Mouse (Mus musculus): ENCODE results near the gene Treml1. TPM values are rescaled to one million over a fixed set of nuclear protein-coding genes. Genes with fewer than 3 reads are reported as not detected.
"Not testable (repeated sequence)": the region's sequence is repeated elsewhere in the genome, so short reads cannot be mapped to it uniquely, and the experiment has no call there.

The Treml1 gene
- under 1 TPM in 1 of 2 experiments, not detected in 1; 0.44 TPM for total RNA-seq (2021)
- long read RNA-seq, experiment 1, result 0 reads
- long read RNA-seq, experiment 2, result 0 reads

DNA sequence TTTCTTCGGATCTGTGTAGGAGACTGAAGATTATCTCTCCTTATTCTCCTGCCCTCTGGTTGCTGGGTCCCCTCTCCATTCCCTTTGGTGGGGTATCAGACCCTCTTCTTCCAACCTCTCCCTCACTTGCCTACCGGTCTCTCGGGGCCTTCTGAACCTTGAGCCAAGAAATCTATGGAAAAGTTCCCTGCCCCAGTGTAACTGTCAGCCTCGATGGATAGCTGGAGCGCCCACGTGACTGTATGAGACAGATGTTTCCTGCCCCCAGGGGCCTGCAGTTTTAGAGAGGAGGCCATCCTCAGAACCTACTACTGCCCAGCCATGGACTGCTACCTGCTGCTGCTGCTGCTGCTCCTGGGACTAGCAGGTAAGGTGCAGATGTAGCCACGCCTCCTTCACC is at the start of gene Treml1:
Gene Treml1, plus strand, starts transcription at position 301 of the 400 bp plus-strand sequence.
- DNase-seq (ENCODE audit: low spot score in 2 of 2), result no peak

DNA sequence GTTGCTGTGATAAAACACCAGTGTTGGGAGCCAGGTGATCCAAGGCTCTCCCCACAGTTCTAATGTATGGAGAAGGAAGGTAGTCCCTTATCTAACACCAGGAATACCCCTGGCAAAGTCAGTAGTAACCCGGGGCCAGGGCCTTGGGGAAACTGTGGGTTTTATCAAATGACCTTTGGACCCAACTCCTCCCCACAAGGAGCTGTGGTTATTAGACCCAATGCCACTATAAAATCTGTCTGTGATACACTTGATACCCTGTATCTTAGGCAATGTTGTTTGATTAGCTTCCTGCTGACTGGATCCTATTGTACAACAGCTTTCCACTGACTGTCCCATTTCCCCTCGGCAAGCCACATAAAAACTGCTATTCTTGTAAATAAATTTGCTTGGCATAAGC is 47.6 kb upstream of the Treml1 start:
- DNase-seq (ENCODE audit: low spot score in 2 of 2), result no peak

- DNase-seq (ENCODE audit: low spot score in 2 of 2), result not testable (repeated sequence)
Measured at GRCm38 (mm10) chr17:48315905-48316579, 43.7 kb upstream of the Treml1 start, which contains the start of gene B430306N03Rik. TSS of gene B430306N03Rik (plus strand) at chr17:48316141.

GRCm38 (mm10) chr17:48318686-48319085 is 41.0 kb upstream of the Treml1 start:
- DNase-seq (ENCODE audit: low spot score in 2 of 2), result no peak

- DNase-seq (ENCODE audit: low spot score in 2 of 2), result no peak
Measured at GRCm38 (mm10) chr17:48321279-48321678, 38.4 kb upstream of the Treml1 start.

GRCm38 (mm10) chr17:48323236-48323635 is 36.5 kb upstream of the Treml1 start:
- DNase-seq (ENCODE audit: low spot score in 2 of 2), result no peak

GRCm38 (mm10) chr17:48324258-48324657 is 35.5 kb upstream of the Treml1 start:
- DNase-seq (ENCODE audit: low spot score in 2 of 2), result no peak

DNA sequence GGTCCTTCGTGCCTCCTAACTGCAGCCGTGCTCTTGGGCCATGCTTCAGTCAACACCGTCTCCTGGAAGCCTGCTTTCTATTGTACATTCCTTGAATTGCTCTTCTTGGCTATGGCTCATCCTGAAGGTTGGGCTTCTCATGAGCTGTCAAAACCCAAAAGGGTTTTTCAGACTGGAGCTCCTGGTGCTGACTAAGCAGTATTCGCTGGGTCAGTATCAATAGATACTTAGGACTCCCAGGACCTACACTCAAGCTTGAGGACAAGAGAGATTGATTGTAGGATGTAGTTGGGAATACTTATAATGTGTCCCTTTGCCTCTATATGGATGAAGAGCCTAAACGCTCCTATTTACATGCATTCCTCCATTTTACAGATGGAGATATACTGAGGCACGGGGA is 34.6 kb upstream of the Treml1 start:
- no peak for DNase-seq (ENCODE audit: low spot score in 2 of 2)

DNA sequence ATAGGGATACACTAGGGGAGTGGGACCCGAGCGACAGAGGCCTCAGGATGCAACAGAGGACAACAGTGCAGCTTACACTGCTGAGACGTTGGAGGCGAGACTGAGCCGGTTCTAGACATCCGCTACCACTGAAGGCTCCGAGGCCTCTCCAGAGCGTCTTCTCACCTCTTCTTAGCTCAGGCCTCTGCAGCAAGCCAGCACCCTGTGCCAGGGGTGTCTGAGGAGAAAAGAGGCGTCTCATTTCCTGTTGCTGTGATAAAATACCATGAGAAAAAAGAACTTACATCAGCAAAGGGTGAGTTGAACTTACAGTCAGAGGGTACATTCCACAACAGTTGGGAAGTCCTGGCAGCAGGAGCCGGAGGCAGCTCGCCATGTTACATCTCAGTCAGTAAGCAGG is 34.1 kb upstream of the Treml1 start:
- no peak for DNase-seq (ENCODE audit: low spot score in 2 of 2)

- peak; percentile 18 to 59 for DNase-seq (ENCODE audit: low spot score in 2 of 2)
Measured at GRCm38 (mm10) chr17:48326656-48327055, 33.1 kb upstream of the Treml1 start.

- no peak for DNase-seq (ENCODE audit: low spot score in 2 of 2)
Measured at GRCm38 (mm10) chr17:48332524-48332923, 27.2 kb upstream of the Treml1 start.

GRCm38 (mm10) chr17:48334186-48334585 is 25.5 kb upstream of the Treml1 start:
- no peak for DNase-seq (ENCODE audit: low spot score in 2 of 2)

- DNase-seq (ENCODE audit: low spot score in 2 of 2), result peak; percentile 68 to 70
Measured at GRCm38 (mm10) chr17:48336857-48337256, 22.9 kb upstream of the Treml1 start.

- no peak for DNase-seq (ENCODE audit: low spot score in 2 of 2)
Measured at GRCm38 (mm10) chr17:48340267-48340666, 19.4 kb upstream of the Treml1 start.

DNA sequence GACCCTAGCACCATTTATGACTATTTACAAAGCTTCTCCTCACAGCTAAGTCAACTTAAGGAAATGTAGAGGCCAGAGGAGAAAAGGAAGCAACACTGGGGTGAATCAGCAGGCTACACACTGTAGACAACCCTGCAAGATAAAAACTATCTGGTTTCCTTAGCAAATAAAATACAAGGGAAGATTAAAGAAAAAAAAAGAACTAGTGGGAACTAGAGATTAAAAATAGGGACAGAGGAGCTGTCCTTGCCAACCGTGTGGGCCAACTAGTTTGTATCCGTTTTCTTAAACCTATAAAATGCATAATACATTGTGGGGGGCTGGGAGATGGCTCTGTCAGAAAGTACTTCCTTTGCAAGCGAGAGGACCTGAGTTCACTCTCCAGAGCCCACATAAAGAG is 17.8 kb upstream of the Treml1 start:
- no peak for DNase-seq (ENCODE audit: low spot score in 2 of 2)

- DNase-seq (ENCODE audit: low spot score in 2 of 2), result no peak
Measured at GRCm38 (mm10) chr17:48343065-48343464, 16.7 kb upstream of the Treml1 start.

DNA sequence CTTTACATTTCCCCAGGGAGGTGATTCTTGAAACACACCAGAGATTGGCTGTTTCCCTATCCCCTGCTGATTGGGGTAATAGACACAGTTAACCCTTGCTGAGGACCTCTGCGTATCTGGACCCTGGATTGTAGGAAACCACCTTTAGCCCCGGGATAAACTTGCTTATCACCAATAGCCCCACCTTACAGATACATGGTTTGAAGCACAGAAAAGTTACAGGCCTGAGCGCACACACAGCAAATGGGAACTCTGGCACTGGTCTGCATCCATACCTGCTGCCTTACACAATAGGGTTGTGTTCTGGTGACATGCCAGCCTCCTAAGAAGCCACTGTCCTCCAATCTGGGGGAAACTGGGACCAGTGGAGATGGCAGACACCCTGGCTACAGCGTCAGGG is 13.9 kb upstream of the Treml1 start:
- DNase-seq (ENCODE audit: low spot score in 2 of 2), result no peak

GRCm38 (mm10) chr17:48346231-48346630 is 13.5 kb upstream of the Treml1 start, which contains the start of gene Trem2:
TSS of gene Trem2 (plus strand) at chr17:48346401.
- no peak for DNase-seq (ENCODE audit: low spot score in 2 of 2)

GRCm38 (mm10) chr17:48346834-48347233 is 12.9 kb upstream of the Treml1 start:
- DNase-seq (ENCODE audit: low spot score in 2 of 2), result no peak

- no peak for DNase-seq (ENCODE audit: low spot score in 2 of 2)
Measured at GRCm38 (mm10) chr17:48347287-48347686, 12.4 kb upstream of the Treml1 start.

DNA sequence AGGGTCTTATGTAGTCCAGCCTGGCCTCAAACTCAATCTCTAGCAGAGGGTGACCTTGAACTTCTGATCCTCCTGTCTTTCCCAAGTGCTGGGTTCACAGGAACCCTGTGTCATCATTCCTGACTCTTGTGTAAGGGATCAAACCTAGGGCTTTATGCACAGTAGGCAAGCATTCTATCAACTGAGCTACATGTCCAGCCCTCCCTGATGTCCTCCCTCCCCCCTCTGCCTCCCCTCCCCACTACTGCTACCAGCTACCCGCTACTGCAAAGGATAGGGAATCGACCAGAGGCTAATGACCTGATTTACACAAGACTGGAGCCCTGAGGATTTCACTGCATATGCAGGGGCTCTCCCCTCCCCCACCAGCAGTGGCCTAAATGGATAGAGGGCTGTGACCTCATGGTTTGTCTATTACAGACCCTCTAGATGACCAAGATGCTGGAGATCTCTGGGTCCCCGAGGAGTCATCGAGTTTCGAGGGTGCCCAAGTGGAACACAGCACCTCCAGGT is 9.0 kb upstream of the Treml1 start:
- DNase-seq (ENCODE audit: low spot score in 2 of 2), result no peak

GRCm38 (mm10) chr17:48352976-48353375 is 6.7 kb upstream of the Treml1 start:
- not testable (repeated sequence) for DNase-seq (ENCODE audit: low spot score in 2 of 2)

DNA sequence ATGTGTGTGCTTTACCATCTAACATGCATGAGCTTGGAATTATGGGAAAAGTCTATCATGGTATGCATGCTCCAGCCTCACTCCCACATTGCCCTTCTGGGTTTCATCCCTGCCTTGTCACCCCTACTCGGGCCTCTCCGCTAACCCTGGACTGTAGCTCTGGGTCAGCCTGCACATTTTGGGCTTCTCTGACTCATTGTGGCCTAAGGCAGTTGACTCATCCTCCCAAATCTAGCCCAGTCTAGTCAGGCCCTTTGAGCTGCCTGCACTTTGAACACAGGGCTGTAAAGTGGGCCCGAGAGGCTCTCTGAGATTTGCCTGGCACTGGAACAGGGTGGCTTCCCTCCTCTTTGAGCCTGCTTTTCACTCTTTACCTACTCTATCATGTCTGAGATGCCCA is 3.9 kb upstream of the Treml1 start:
- no peak for DNase-seq (ENCODE audit: low spot score in 2 of 2)
